Mouse (Mus musculus): ENCODE data around the gene Zg16. TPM values are rescaled to one million over a fixed set of nuclear protein-coding genes. Genes with fewer than 3 reads are reported as not detected.

Gene Zg16
- polyA plus RNA-seq, 1 experiment from 2014 or later, result not detected

DNA sequence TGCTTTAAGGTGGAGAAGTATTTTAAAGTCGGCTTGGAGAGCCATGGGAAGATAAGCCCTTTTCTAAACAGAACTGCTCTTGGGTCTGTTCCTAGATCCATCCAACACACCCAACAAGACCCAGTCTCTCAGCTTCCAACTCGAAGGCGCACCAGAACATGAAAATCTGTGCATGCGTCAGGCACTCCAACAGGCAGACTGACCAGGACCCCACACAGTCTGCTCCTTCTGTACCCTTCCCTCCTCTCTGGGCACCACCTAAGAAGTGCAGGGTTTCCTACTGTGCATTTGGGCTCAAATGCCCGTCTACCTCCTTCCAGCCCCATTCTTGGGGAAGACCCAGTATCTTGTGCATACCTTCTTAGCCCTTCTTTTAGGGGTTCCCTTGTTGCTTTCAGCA lies 66.6 kb downstream of the Zg16 start:
- H3K4me3 ChIP-seq (ENCODE audit: low read depth, low read length), result peak overlapping the region; percentile 53
- H3K27ac ChIP-seq (ENCODE audit: low read length), result peak overlapping the region; percentile 89
- peak overlapping the region; percentile 87 for H3K4me2 ChIP-seq (ENCODE audit: low read length)
- H3K9me3 ChIP-seq (replicated peaks; ENCODE audit: control insufficient read depth, low read length, poor library complexity, severe bottlenecking), result no peaks in the 10 kb centered on the region
- 18% methylated on average over 5 of the region's 5 CpGs for WGBS
- no peak for ATAC-seq
- no peaks in the 10 kb centered on the region for H3K27me3 ChIP-seq (ENCODE audit: control insufficient read depth, insufficient read depth, low read depth, low read length)
- H3K4me1 ChIP-seq (ENCODE audit: control insufficient read depth, insufficient read depth, low read length), result peaks cover 75% of the 10 kb centered on the region
- H3K9ac ChIP-seq (ENCODE audit: low read depth, low read length), result peak overlapping the region; percentile 84
- H3K36me3 ChIP-seq (ENCODE audit: control insufficient read depth, insufficient read depth, low read length), result peaks cover 11% of the 10 kb centered on the region

DNA sequence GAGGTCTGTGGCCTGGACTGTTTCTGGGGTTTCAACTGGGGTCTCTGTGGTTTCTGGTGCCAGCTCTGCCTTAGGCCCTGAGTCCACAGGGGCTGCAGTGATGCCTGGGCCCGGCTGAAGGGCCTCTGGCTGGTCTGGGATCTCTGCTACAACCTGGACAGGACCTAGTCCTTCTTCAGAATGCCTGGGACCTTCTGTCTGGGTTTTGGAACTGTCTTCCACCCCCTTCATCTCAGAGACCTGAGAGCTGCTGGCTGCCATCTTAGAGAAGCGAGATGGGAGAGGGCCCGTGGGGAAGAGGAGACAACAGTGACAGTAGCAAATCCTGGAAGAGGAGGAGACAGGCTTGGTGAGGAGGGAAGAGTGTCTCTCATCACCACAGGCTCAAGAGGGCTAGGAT lies 67.1 kb downstream of the Zg16 start:
- ATAC-seq, result no peak
- no peaks in the 10 kb centered on the region for H3K9me3 ChIP-seq (replicated peaks; ENCODE audit: control insufficient read depth, low read length, poor library complexity, severe bottlenecking)
- H3K4me2 ChIP-seq (ENCODE audit: low read length), result peak overlapping the region; percentile 87
- H3K27me3 ChIP-seq (ENCODE audit: control insufficient read depth, insufficient read depth, low read depth, low read length), result no peaks in the 10 kb centered on the region
- peak overlapping the region; percentile 89 for H3K27ac ChIP-seq (ENCODE audit: low read length)
- peak overlapping the region; percentile 84 for H3K9ac ChIP-seq (ENCODE audit: low read depth, low read length)
- WGBS, result 57% methylated on average over 3 of the region's 3 CpGs
- H3K4me1 ChIP-seq (ENCODE audit: control insufficient read depth, insufficient read depth, low read length), result peaks cover 79% of the 10 kb centered on the region
- H3K4me3 ChIP-seq (ENCODE audit: low read depth, low read length), result peak overlapping the region; percentile 53
- peaks cover 16% of the 10 kb centered on the region for H3K36me3 ChIP-seq (ENCODE audit: control insufficient read depth, insufficient read depth, low read length)

DNA sequence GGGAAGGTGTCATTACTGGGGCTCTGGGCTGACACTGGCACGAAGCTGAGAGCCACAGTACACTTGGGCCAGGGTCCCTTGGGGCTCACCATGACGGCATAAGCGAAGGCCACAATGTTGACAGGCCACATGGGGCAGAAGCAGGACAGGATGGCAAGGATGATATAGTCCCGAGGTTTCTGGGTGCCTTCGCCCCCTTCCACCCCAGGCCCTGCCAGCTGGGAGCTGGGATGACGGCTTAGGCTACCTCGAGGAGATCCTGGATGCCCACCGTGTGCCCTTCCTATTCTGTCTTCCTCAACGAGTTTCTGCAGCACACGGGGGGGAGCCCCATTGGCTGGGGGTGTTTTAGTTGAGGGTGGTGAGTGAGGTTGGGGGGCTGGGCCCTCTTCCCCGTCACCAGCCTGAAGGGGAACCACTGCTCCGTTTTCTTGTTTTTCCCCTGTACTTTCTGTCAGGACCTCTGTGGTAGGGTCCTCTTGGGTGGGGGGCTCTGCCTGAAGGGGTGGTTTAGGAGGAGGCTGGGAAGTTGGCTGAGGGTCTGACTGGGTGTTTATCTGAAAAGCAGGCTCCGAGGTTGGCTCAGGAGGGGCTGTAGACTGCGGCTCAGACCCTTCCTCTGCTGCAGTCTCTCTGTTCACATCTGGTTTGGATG lies 67.7 kb downstream of the Zg16 start:
- Histone ChIP-seq H3K4me2 (ENCODE audit: low read length) (peak overlapping the region; percentile 87), H3K4me1 (ENCODE audit: control insufficient read depth, insufficient read depth, low read length) (peaks cover 75% of the 10 kb centered on the region), H3K9me3 (replicated peaks; ENCODE audit: control insufficient read depth, low read length, poor library complexity, severe bottlenecking) (no peaks in the 10 kb centered on the region), H3K27ac (ENCODE audit: low read length) (no peak overlapping the region), H3K27me3 (ENCODE audit: control insufficient read depth, insufficient read depth, low read depth, low read length) (no peaks in the 10 kb centered on the region), H3K36me3 (ENCODE audit: control insufficient read depth, insufficient read depth, low read length) (peaks cover 16% of the 10 kb centered on the region), H3K9ac (ENCODE audit: low read depth, low read length) (peak overlapping the region; percentile 84), H3K4me3 (ENCODE audit: low read depth, low read length) (peak overlapping the region; percentile 53; the same call in 1 of the 2 replicates)
- WGBS, result 74% methylated on average over 14 of the region's 14 CpGs
- no peak for ATAC-seq

DNA sequence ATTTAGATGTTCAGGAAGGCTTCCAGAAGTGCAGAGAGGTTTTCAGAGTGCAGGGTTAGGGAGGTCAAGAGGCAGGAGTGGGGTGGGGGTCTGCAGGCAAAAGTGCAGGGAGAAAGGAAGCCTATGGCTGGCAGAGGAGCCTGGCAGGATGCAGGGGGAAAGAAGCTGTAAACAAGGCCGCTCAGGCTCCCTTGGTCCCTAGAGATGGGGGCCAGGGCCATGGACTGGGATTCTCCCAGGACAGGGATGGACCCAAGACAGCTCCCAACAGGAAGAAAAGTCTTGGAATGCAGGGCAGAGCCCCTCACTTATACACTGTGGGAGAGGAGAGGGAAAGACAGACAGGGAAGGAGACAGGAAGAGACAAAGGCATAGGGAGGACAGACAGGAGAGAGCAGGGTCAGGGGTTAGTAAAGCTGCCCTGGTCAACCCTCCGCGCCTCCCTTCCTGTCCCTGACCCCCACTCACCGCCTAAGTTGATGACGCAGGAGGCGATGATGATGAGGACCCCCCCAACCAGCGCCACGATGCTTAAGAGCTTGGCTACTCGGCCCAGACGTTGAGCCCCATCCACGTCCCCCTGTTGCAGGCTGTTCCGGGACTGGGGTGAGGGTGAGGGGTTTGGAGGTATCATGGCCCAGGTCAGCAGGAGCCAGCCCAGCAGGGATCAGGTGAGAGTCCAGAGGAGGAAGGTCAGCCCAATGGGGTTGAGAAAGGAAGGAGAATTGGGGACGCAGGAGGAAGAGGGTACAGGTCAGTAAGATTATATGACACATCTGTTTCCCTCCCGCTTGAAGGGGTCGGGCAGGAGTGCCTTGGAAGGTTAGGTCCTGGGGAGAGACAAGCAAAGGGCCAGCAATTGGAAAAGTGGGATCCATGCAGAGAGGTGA lies 68.5 kb downstream of the Zg16 start:
- Histone ChIP-seq H3K9me3 (replicated peaks; ENCODE audit: control insufficient read depth, low read length, poor library complexity, severe bottlenecking) (no peaks in the 10 kb centered on the region), H3K4me2 (ENCODE audit: low read length) (peak overlapping the region; percentile 13; the same call in 1 of the 2 replicates), H3K27me3 (ENCODE audit: control insufficient read depth, insufficient read depth, low read depth, low read length) (no peaks in the 10 kb centered on the region), H3K4me3 (ENCODE audit: low read depth, low read length) (no peak overlapping the region), H3K27ac (ENCODE audit: low read length) (no peak overlapping the region), H3K36me3 (ENCODE audit: control insufficient read depth, insufficient read depth, low read length) (peaks cover 16% of the 10 kb centered on the region), H3K9ac (ENCODE audit: low read depth, low read length) (peak overlapping the region; percentile 33), H3K4me1 (ENCODE audit: control insufficient read depth, insufficient read depth, low read length) (peaks cover 69% of the 10 kb centered on the region)
- WGBS, result 88% methylated on average over 15 of the region's 15 CpGs
- no peak for ATAC-seq

DNA sequence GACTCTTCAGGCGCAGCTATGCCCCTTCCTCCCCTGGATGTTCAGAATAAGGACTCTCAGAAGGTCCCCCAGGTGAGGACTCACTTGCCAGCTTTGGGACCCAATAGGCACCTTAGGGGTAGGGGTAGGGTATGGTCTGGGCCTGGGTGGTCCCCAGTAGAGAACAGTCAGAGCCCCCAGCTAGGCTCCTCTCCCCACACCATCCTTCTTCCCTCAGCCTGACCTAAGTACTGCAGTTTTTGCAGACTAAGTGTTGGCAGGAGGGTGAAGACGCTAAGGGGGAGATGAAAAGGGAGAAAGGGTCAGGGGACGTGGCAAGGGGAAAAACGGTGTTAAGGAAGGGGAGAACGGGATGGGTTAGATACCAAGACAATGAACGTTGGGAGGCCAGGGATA lies 69.2 kb downstream of the Zg16 start:
- H3K4me2 ChIP-seq (ENCODE audit: low read length), result peak overlapping the region; percentile 13; the same call in 1 of the 2 replicates
- no peaks in the 10 kb centered on the region for H3K9me3 ChIP-seq (replicated peaks; ENCODE audit: control insufficient read depth, low read length, poor library complexity, severe bottlenecking)
- no peak overlapping the region for H3K4me3 ChIP-seq (ENCODE audit: low read depth, low read length)
- peak overlapping the region; percentile 36 for H3K27ac ChIP-seq (ENCODE audit: low read length)
- H3K27me3 ChIP-seq (ENCODE audit: control insufficient read depth, insufficient read depth, low read depth, low read length), result no peaks in the 10 kb centered on the region
- H3K9ac ChIP-seq (ENCODE audit: low read depth, low read length), result 0 out of 2 replicates have a peak overlapping the region, but pooled peaks have one; percentile 17
- H3K4me1 ChIP-seq (ENCODE audit: control insufficient read depth, insufficient read depth, low read length), result peaks cover 62% of the 10 kb centered on the region
- H3K36me3 ChIP-seq (ENCODE audit: control insufficient read depth, insufficient read depth, low read length), result peaks cover 10% of the 10 kb centered on the region
- WGBS, result 54% methylated on average over 6 of the region's 6 CpGs
- no peak for ATAC-seq

DNA sequence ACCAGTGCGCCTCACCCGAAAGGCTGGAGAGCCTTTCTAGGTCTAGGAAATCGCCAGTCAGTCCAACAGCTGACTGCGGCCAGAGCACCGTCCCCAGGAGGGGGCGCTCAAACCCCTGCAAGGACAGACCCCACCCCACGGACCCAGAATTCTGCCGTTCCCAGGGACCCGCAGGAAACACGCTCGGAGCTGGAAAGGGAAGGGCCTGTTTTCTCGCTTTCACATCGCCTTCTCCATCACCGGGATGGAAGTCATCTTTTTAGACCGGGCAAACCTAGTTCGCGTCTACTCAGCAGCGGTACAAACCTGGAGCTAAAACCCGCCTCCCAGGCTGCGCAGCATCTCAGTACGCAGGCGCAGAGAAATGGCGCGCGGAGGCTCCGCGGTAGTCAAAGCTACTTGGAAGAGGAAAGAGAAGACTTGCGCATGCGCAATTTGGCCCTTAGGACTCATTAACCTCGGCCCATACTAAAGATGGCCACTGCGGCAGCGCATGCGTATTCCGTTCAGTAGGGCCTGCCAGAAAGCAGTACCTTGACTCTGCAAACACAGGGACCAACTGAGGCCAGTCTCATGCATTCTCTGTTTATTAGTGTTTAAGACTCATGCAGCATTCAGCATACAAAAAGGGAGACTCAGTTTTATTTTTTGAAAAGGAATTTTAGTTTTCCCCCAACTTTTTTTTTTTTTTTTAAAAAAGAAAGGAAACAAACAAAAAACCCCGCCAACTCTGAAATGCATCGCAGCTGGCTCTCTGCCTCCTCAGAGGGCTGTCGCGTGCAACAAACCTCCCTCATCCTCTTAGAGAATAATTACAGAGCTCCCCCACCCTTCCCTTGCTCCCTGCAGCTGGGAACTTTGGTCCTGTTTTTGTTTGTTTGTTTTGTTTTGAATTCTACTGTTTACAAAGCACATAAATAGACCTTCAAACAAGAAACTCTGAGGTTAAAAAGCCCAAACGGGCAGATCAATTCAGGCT lies 69.9 kb downstream of the Zg16 start, which contains the start of gene Pagr1a:
Pagr1a (minus strand) TSS at position 382 of the 979 bp plus-strand sequence.
- H3K9me3 ChIP-seq (replicated peaks; ENCODE audit: control insufficient read depth, low read length, poor library complexity, severe bottlenecking), result no peaks in the 10 kb centered on the region
- H3K27me3 ChIP-seq (ENCODE audit: control insufficient read depth, insufficient read depth, low read depth, low read length), result no peaks in the 10 kb centered on the region
- peak within 1 kb of the TSS; percentile 94 for H3K27ac ChIP-seq (ENCODE audit: low read length)
- peak within 1 kb of the TSS; percentile 80 for H3K4me2 ChIP-seq (ENCODE audit: low read length)
- H3K9ac ChIP-seq (ENCODE audit: low read depth, low read length), result peak within 1 kb of the TSS; percentile 81
- H3K4me1 ChIP-seq (ENCODE audit: control insufficient read depth, insufficient read depth, low read length), result peaks cover 55% of the 10 kb centered on the region
- H3K36me3 ChIP-seq (ENCODE audit: control insufficient read depth, insufficient read depth, low read length), result peaks cover 6% of the 10 kb centered on the region
- ATAC-seq, result peak; percentile 82
- 3% methylated on average over 39 of the region's 39 CpGs for WGBS
- H3K4me3 ChIP-seq (ENCODE audit: low read depth, low read length), result peak within 1 kb of the TSS; percentile 58

DNA sequence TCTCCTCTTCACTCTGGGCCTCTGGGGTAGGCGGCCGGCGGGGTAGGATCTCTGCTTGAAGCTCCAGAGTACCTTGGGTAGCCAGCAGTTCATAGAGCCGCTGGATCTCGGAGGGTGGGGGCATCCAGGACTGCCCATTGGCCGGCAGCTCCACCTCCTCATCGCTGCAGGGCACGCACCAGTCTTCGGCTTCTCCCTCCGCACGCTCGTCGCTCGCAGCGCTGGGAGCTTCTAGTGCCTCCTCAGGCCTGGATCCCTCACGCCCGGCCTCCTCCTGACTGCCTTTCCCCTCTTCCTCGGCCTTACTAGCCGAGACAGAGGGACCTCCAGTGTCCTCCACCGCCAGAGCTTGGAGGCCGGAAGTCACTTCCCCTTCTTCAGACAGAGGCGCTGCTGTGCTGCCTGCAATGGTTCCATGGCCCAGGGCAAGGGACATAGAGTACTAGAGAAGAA lies 70.6 kb downstream of the Zg16 start:
- Histone ChIP-seq H3K36me3 (ENCODE audit: control insufficient read depth, insufficient read depth, low read length) (peaks cover 6% of the 10 kb centered on the region), H3K9ac (ENCODE audit: low read depth, low read length) (peak overlapping the region; percentile 81), H3K4me3 (ENCODE audit: low read depth, low read length) (peak overlapping the region; percentile 58), H3K4me1 (ENCODE audit: control insufficient read depth, insufficient read depth, low read length) (peaks cover 51% of the 10 kb centered on the region), H3K27me3 (ENCODE audit: control insufficient read depth, insufficient read depth, low read depth, low read length) (no peaks in the 10 kb centered on the region), H3K27ac (ENCODE audit: low read length) (peak overlapping the region; percentile 94), H3K9me3 (replicated peaks; ENCODE audit: control insufficient read depth, low read length, poor library complexity, severe bottlenecking) (no peaks in the 10 kb centered on the region), H3K4me2 (ENCODE audit: low read length) (peak overlapping the region; percentile 80)
- 0% methylated on average over 22 of the region's 22 CpGs for WGBS
- ATAC-seq, result peak; percentile 33

DNA sequence TGATC lies 70.8 kb downstream of the Zg16 start, which contains the start of gene Pagr1b:
Pagr1b (minus strand) TSS at position 4 of the 5 bp plus-strand sequence.
- no peak for ATAC-seq
- Histone ChIP-seq H3K27me3 (ENCODE audit: control insufficient read depth, insufficient read depth, low read depth, low read length) (no peaks in the 10 kb centered on the region), H3K36me3 (ENCODE audit: control insufficient read depth, insufficient read depth, low read length) (peaks cover 6% of the 10 kb centered on the region), H3K27ac (ENCODE audit: low read length) (peak within 1 kb of the TSS; percentile 94), H3K4me3 (ENCODE audit: low read depth, low read length) (peak within 1 kb of the TSS; percentile 58), H3K4me1 (ENCODE audit: control insufficient read depth, insufficient read depth, low read length) (peaks cover 48% of the 10 kb centered on the region), H3K9me3 (replicated peaks; ENCODE audit: control insufficient read depth, low read length, poor library complexity, severe bottlenecking) (no peaks in the 10 kb centered on the region), H3K4me2 (ENCODE audit: low read length) (peak within 1 kb of the TSS; percentile 80), H3K9ac (ENCODE audit: low read depth, low read length) (peak within 1 kb of the TSS; percentile 81)

Data from midbrain, embryonic 16.5 days (tissue).